Mouse (Mus musculus): ENCODE measurements around the gene Nop2. TPM values are rescaled to one million over a fixed set of nuclear protein-coding genes. Genes with fewer than 3 reads are reported as not detected.
"Not testable (repeated sequence)": the region's sequence is repeated elsewhere in the genome, so short reads cannot be mapped to it uniquely, and the experiment has no call there.

Gene Nop2
- total RNA-seq, 2 experiments from 2014 or later = 19.2 to 20.1 TPM

GRCm38 (mm10) chr6:125153682-125154081 is 22.0 kb downstream of the Nop2 start:
- DNase-seq = no peak

GRCm38 (mm10) chr6:125154550-125154949 is 22.8 kb downstream of the Nop2 start:
- no peak for DNase-seq

- DNase-seq = no peak
Measured at GRCm38 (mm10) chr6:125155262-125155661, 23.6 kb downstream of the Nop2 start.

DNA sequence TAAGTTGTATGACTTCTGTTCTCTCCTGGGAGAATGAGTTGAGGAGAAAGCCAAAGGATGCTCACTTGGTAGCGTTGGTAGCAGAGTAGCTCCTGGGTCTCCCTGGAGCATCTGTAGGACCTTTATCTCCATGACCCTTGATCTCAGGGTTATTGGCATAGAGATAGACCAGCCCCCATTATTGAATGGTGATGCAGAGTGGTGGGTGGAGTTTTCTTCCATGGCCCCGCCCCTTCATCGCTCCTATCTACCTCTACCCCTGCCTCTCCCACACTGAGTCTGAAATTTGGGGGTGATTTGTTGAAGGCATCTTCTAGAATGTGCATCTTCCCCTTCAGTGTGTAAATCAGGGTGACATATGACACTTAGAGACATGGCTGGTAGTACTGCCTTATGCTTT is 24.8 kb downstream of the Nop2 start:
- no peak for DNase-seq

DNA sequence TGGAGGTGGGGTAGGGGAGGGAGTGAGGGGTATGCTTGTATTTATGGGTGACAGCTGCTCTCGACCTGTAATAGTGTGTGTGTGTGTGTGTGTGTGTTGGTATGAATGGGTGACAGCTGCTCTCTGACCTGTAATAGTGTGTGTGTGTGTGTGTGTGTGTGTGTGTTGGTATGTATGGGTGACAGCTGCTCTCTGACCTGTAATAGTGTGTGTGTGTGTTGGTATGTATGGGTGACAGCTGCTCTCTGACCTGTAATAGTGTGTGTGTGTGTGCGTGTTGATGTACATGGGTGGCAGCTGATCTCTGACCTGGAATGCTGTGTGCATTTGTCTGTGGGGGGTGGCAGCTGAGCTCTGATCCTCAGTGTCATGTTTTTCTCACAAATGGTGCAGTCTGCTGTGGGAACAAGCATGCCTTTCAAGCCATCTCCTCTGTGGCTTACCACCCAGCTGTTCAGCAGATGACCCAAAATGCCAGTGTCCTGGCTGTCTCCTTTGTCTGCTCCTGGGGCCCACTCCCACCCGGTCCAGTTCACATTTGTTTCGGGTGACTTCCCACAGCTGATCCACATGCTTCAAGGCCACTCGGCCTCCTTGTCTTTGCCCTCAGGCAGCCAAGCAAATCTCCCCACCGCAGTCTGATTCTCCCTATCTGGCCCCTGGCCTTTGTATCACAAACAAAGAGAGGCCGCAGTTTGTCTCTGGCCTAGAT is 25.4 kb downstream of the Nop2 start:
- no peak for DNase-seq

GRCm38 (mm10) chr6:125158944-125159492 is 27.3 kb downstream of the Nop2 start:
- DNase-seq = no peak

DNA sequence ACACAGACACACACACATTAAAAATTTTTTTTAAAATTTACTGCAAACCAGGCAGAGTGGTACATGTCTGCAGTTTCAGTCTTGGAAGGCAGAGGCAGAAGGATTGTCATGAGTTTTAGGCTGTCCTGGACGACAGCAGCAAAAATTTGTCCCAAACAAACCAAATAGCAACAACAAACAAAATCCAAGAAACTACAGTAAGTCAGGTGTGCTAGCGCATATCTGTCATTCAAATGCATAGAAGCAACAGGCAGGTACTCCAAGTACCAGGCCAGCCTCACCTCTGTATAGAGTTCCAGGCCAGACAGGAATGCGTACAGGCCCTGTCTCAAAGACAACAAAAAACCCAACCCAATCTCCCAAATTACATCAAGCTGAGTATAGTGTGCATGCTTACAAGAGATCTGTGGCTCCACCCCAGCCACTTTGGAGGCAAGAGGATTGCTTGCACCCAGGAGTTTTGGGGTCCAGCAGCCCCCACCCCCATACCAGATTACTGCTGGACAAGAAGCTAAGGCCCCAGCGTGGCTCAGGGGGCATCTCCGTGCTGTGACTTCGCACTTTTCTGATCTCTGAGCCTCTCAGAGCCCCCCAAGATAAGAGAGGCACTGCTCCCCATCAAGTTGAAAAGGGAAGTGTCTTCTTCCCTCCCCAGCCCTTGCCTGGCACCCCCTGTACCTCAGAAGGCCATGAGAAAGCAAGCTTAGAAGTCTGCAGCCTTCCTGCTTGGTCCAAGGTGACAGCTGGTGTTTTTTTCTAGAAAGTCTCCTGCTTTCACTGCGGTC is 28.3 kb downstream of the Nop2 start:
- no peak for DNase-seq

DNA sequence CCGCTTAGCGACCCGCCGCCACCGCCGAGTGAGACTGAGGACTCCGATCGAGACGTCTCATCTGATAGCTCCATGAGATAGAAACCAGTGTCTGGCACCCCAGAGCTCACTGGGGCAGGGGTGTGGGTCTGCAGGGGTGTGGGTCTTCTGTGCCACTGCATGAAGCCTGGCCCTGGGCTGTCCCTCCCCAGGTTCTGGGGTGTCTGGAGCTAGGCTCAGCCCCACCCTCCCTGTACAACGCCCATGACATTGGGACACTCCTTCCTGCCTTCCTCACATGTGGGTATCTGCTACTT is 28.8 kb downstream of the Nop2 start:
- DNase-seq = peak in 1 of 2 experiments; percentile 15

GRCm38 (mm10) chr6:125160854-125161760 is 29.4 kb downstream of the Nop2 start:
- DNase-seq = peak; percentile 86 to 91

- DNase-seq = peak; percentile 71 to 83
Measured at GRCm38 (mm10) chr6:125161971-125162370, 30.3 kb downstream of the Nop2 start.

- not testable (repeated sequence) for DNase-seq
Measured at GRCm38 (mm10) chr6:125162615-125163305, 31.1 kb downstream of the Nop2 start.

DNA sequence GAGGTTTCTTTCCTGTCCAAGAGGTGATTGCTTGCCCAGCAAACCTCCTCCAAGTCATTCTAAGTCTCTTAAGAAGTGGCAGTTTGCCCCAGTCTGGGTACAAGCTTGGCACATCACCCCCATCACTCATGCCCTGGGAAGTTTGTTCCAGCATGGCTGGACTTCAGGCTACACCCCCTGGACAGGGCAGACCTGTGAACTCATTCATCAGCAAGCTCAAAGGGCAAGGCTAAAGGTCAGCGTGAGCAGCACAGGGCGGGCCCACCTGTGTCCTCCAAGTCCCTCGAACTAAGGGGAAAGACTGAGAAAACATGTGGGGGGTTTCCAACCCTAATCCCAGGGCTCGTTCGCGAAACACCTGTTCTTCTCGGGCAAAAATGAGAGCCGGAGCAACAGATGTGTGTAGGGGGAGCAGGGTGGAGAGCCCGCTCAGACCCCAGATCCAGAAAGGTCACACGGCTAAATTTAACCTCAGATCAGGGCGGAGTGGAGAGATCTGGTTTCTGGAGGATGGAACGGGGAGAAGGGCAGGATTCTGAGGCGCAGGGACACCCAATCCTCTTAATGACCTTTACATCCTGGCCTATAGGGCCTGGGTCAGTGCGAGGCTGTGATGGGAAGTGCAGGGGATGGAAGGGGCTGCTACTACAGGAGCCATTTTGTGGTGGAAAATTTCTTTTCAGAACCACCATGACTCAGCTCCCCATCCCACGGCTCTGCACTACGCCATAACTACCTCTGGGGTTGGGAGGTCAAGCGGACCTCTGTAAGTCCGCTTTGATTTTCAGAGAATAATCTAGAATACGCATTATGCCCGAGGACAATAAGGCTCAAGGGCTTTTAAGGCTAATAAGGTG is 32.3 kb downstream of the Nop2 start:
- DNase-seq = peak; percentile 57 to 58

GRCm38 (mm10) chr6:125164672-125165327 is 33.1 kb downstream of the Nop2 start:
- DNase-seq = peak; percentile 64 to 76

GRCm38 (mm10) chr6:125165328-125165891 is 33.7 kb downstream of the Nop2 start:
- peak; percentile 98 to 99 for DNase-seq

DNA sequence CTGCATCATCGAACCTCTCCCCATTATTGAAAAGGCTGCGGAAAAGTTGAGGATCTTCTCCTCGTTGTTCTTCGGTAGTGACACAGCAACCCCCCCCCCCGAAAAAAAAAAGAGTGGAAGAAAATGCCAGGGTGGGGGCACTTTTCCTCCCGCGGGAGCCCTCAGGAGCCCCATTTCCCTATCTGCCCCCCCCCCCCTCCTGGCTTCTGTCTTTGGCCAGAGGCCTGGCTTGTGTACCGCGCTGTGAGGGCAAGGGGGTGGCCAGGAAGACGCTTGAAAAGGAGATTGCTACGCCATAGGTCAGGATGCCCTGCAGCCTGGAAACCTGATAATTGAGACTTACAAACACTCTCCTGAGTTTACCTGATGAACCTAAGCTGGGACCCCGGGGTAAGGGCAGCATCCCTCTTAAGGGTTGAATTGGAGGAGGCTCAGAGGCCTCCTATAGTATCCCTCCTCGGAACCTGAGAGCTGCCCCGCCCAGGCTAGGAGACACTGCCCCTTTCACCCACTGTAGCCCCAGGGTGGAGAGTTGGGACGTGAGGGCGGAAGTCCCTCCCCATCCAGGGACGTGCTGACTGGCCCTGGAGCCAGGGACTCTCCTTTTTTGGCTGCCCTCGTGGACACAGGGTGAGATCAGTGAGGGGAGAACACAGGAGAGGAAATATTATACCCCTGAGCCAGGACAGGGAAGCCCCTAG is 34.5 kb downstream of the Nop2 start, which contains the start of gene Gapdh:
TSS of gene Gapdh (minus strand) at position 417 of the 701 bp plus-strand sequence.
- peak; percentile 93 to 96 for DNase-seq

GRCm38 (mm10) chr6:125166861-125167650 is 35.3 kb downstream of the Nop2 start:
- peak in 1 of 2 experiments; percentile 87 for DNase-seq

DNA sequence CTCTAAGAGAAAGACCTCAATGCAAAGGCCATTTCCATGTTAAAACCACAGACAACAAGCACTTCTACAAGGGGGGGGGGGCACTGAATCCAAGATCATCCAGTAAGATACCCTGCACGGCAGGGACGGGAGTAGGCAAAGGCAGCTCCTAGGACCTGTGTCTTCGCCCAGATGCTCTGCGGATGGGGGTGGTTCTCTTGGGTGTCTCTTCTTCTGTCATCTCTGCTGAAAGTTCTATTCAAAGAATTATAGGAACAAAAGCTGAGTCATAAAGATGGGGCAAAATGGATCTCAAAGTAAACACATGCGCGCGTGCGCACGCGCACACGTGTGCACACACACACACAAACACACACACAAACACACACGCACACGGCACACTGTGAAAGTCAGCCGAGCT is 36.4 kb downstream of the Nop2 start:
- no peak for DNase-seq

DNA sequence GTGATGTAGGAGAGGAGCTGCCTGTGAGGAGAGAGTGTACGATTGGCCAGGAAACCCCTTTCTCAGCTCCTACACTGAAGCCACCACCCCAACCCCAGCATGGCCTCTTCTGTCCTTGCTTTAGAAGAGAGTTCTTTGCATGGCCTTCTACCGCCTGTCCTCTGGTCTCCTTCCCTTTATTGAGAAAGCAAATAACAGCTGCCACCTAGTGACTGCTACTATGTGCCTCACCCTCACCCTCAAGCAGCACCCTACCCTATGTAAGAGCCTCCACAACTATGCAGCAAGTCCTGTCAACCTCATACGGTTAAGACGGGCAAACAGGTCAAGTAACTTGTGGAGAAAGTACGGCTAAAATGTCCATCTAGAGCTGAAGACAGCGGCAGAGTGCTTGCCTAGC is 38.5 kb downstream of the Nop2 start:
- peak; percentile 25 to 36 for DNase-seq

All from heart, adult 18-20 months (tissue).